Mouse (Mus musculus) neural tube, embryonic 11.5 days (tissue): ENCODE data around the gene Cyp2d11. TPM values are rescaled to one million over a fixed set of nuclear protein-coding genes. Genes with fewer than 3 reads are reported as not detected.

ENCODE experiments used
- ATAC-seq: fragments of 200-750 bp; cut with Nextera tagmentation; 2 replicates; pipeline ENCODE4 v1.8.0; 2017; ENCODE audit warnings: moderate number of reproducible peaks, mild to moderate bottlenecking, moderate TSS enrichment, moderate library complexity; ENCODE audit not compliant: insufficient read depth, low FRiP score, low TSS enrichment
- DNase-seq: peaks from one replicate; pipeline ENCODE4 v3.0.0-alpha.2; 2015; ENCODE audit warnings: low spot score
- H3K27ac ChIP-seq: fragments of 300-500 bp; sonication (generic); 2 replicates; pipeline ENCODE4 v1.5.1; 2014; ENCODE audit warnings: low read depth, mild to moderate bottlenecking, low read length
- H3K27me3 ChIP-seq: fragments of 300-500 bp; sonication (generic); 2 replicates; pipeline ENCODE4 v1.6.1; 2014; ENCODE audit warnings: mild to moderate bottlenecking, low read length, mixed read lengths; ENCODE audit not compliant: control insufficient read depth, insufficient read depth
- H3K36me3 ChIP-seq: fragments of 300-500 bp; sonication (generic); 2 replicates; pipeline ENCODE4 v1.6.1; 2014; ENCODE audit warnings: mild to moderate bottlenecking, low read length, moderate library complexity, mixed read lengths; ENCODE audit not compliant: control insufficient read depth, insufficient read depth
- H3K4me1 ChIP-seq: fragments of 300-500 bp; sonication (generic); 2 replicates; pipeline ENCODE4 v1.6.1; 2014; ENCODE audit warnings: low read length, mixed read lengths; ENCODE audit not compliant: control insufficient read depth, insufficient read depth
- H3K4me2 ChIP-seq: fragments of 300-500 bp; sonication (generic); 2 replicates; pipeline ENCODE4 v1.6.1; 2014; ENCODE audit warnings: low read depth, mild to moderate bottlenecking, moderate library complexity
- H3K4me3 ChIP-seq: fragments of 300-500 bp; sonication (generic); 2 replicates; pipeline ENCODE4 v1.5.1; 2014; ENCODE audit warnings: low read depth, low read length
- H3K9ac ChIP-seq: fragments of 300-500 bp; sonication (generic); 2 replicates; pipeline ENCODE4 v1.6.1; 2014; ENCODE audit warnings: mild to moderate bottlenecking, low read length
- H3K9me3 ChIP-seq: fragments of 300-500 bp; sonication (generic); 2 replicates; pipeline ENCODE4 v1.6.1; 2016; ENCODE audit warnings: low read length; ENCODE audit not compliant: control insufficient read depth
- WGBS: fragments of 180-500 bp; shearing (Covaris S2); extraction: QIAGEN DNeasy Blood & Tissue Kit; methylation state at CpG from one replicate; pipeline ENCODE4 v1.1.7; 2014; 5-methylcytosine and 5-hydroxymethylcytosine counted together
- polyA plus RNA-seq: library from polyadenylated mRNA; unstranded; fragments of >200 nt; fragmentation: Nextera tagmentation; extraction: Ambion mirVana; gene quantifications from 2 replicates; pipeline ENCODE4 v1.2.1, GENCODE M21; 2014

Gene Cyp2d11
- polyA plus RNA-seq, 1 experiment from 2014 or later: not detected

GRCm38 (mm10) chr15:82418616-82419015 lies 24.8 kb upstream of the Cyp2d11 start:
- 85% methylated on average over 1 of the region's 1 CpGs for WGBS
- Histone ChIP-seq H3K36me3 (no peaks in the 10 kb centered on the region), H3K9ac (no peak overlapping the region), H3K27ac (no peak overlapping the region), H3K4me3 (no peak overlapping the region), H3K4me1 (0 out of 2 replicates have a peak, but pooled peaks cover 3% of the 10 kb centered on the region), H3K27me3 (no peaks in the 10 kb centered on the region), H3K4me2 (no peak overlapping the region), H3K9me3 (no peaks in the 10 kb centered on the region)
- ATAC-seq (no peak), DNase-seq (no peak)

- 29% methylated on average over 15 of the region's 16 CpGs for WGBS
- H3K4me3 ChIP-seq: no peak overlapping the region
- ATAC-seq (peak; percentile 53; the same call in 1 of the 2 replicates), DNase-seq (peak; percentile 72)
- no peak overlapping the region for H3K27ac ChIP-seq
- H3K4me1 ChIP-seq: 0 out of 2 replicates have a peak, but pooled peaks cover 3% of the 10 kb centered on the region
- H3K9ac ChIP-seq: peak overlapping the region; percentile 48; the same call in 1 of the 2 replicates
- no peaks in the 10 kb centered on the region for H3K27me3 ChIP-seq
- H3K9me3 ChIP-seq: no peaks in the 10 kb centered on the region
- H3K36me3 ChIP-seq: no peaks in the 10 kb centered on the region
- 0 out of 2 replicates have a peak overlapping the region, but pooled peaks have one; percentile 12 for H3K4me2 ChIP-seq
These were observed 23.3 kb upstream of the Cyp2d11 start for GRCm38 (mm10) chr15:82416797-82417789.

GRCm38 (mm10) chr15:82407536-82407935 lies 13.7 kb upstream of the Cyp2d11 start:
- H3K4me1 ChIP-seq: no peaks in the 10 kb centered on the region
- H3K27me3 ChIP-seq: no peaks in the 10 kb centered on the region
- H3K36me3 ChIP-seq: no peaks in the 10 kb centered on the region
- no peak overlapping the region for H3K4me2 ChIP-seq
- H3K27ac ChIP-seq: no peak overlapping the region
- no peaks in the 10 kb centered on the region for H3K9me3 ChIP-seq
- DNase-seq (no peak), ATAC-seq (no peak)
- WGBS: 85% methylated on average over 4 of the region's 4 CpGs
- H3K9ac ChIP-seq: no peak overlapping the region
- H3K4me3 ChIP-seq: no peak overlapping the region

GRCm38 (mm10) chr15:82406981-82407380 lies 13.2 kb upstream of the Cyp2d11 start, which contains the start of gene Cyp2d10:
Gene Cyp2d10 (minus strand): TSS chr15:82407195.
- no peak within 1 kb of the TSS for H3K4me2 ChIP-seq
- no peak for ATAC-seq
- no peaks in the 10 kb centered on the region for H3K36me3 ChIP-seq
- no peak within 1 kb of the TSS for H3K27ac ChIP-seq
- H3K9ac ChIP-seq: no peak within 1 kb of the TSS
- WGBS: 94% methylated on average over 6 of the region's 6 CpGs
- H3K27me3 ChIP-seq: no peaks in the 10 kb centered on the region
- H3K9me3 ChIP-seq: no peaks in the 10 kb centered on the region
- no peak for DNase-seq
- no peak within 1 kb of the TSS for H3K4me3 ChIP-seq
- no peaks in the 10 kb centered on the region for H3K4me1 ChIP-seq

GRCm38 (mm10) chr15:82404163-82404562 lies 10.3 kb upstream of the Cyp2d11 start:
- H3K9ac ChIP-seq: no peak overlapping the region
- no peak overlapping the region for H3K27ac ChIP-seq
- H3K4me1 ChIP-seq: no peaks in the 10 kb centered on the region
- H3K4me3 ChIP-seq: no peak overlapping the region
- DNase-seq: no peak
- 94% methylated on average over 3 of the region's 3 CpGs for WGBS
- ATAC-seq: no peak
- no peak overlapping the region for H3K4me2 ChIP-seq
- no peaks in the 10 kb centered on the region for H3K9me3 ChIP-seq
- H3K36me3 ChIP-seq: no peaks in the 10 kb centered on the region
- no peaks in the 10 kb centered on the region for H3K27me3 ChIP-seq

GRCm38 (mm10) chr15:82403606-82404005 lies 9.8 kb upstream of the Cyp2d11 start:
- no peak for DNase-seq
- no peak overlapping the region for H3K9ac ChIP-seq
- no peak overlapping the region for H3K4me2 ChIP-seq
- H3K4me3 ChIP-seq: no peak overlapping the region
- ATAC-seq: no peak
- H3K36me3 ChIP-seq: no peaks in the 10 kb centered on the region
- H3K27ac ChIP-seq: no peak overlapping the region
- H3K4me1 ChIP-seq: no peaks in the 10 kb centered on the region
- 93% methylated on average over 9 of the region's 9 CpGs for WGBS
- no peaks in the 10 kb centered on the region for H3K27me3 ChIP-seq
- H3K9me3 ChIP-seq: no peaks in the 10 kb centered on the region

- WGBS: 81% methylated on average over 6 of the region's 6 CpGs
- no peaks in the 10 kb centered on the region for H3K9me3 ChIP-seq
These were observed 8.9 kb upstream of the Cyp2d11 start for GRCm38 (mm10) chr15:82402741-82403140.

GRCm38 (mm10) chr15:82402106-82402505 lies 8.3 kb upstream of the Cyp2d11 start:
- Histone ChIP-seq H3K9ac (no peak overlapping the region), H3K27ac (no peak overlapping the region), H3K4me2 (no peak overlapping the region), H3K4me3 (no peak overlapping the region), H3K9me3 (no peaks in the 10 kb centered on the region), H3K36me3 (no peaks in the 10 kb centered on the region), H3K4me1 (no peaks in the 10 kb centered on the region), H3K27me3 (no peaks in the 10 kb centered on the region)
- ATAC-seq: no peak
- no peak for DNase-seq

More at GRCm38 (mm10) chr15:82402741-82403140, 8.9 kb upstream of the Cyp2d11 start:
- H3K9ac ChIP-seq: no peak overlapping the region
- H3K27me3 ChIP-seq: no peaks in the 10 kb centered on the region
- ATAC-seq (no peak), DNase-seq (no peak)
- H3K4me3 ChIP-seq: no peak overlapping the region
- H3K4me1 ChIP-seq: no peaks in the 10 kb centered on the region
- no peak overlapping the region for H3K4me2 ChIP-seq
- no peaks in the 10 kb centered on the region for H3K36me3 ChIP-seq
- H3K27ac ChIP-seq: no peak overlapping the region

GRCm38 (mm10) chr15:82401516-82401915 lies 7.7 kb upstream of the Cyp2d11 start:
- no peaks in the 10 kb centered on the region for H3K9me3 ChIP-seq

More at GRCm38 (mm10) chr15:82401516-82401915, 7.7 kb upstream of the Cyp2d11 start:
- Histone ChIP-seq H3K4me2 (no peak overlapping the region), H3K27me3 (no peaks in the 10 kb centered on the region), H3K4me1 (no peaks in the 10 kb centered on the region), H3K9ac (no peak overlapping the region), H3K4me3 (no peak overlapping the region), H3K27ac (no peak overlapping the region), H3K36me3 (no peaks in the 10 kb centered on the region)
- DNase-seq: no peak
- WGBS: 25% methylated on average over 2 of the region's 2 CpGs
- no peak for ATAC-seq
